Mouse (Mus musculus) c-Kit-positive CD71-negative TER-119-negative erythroid progenitor cells, embryonic 14.5 days (primary cell): Measurements from ENCODE around the gene Gm11595.
"Not testable (repeated sequence)": the region's sequence is repeated elsewhere in the genome, so short reads cannot be mapped to it uniquely, and the experiment has no call there.

Experiments
- DNase-seq: peaks from one replicate; pipeline ENCODE4 v3.0.0-alpha.2; 2013; ENCODE audit warnings: low read depth

Gene Gm11595

DNA sequence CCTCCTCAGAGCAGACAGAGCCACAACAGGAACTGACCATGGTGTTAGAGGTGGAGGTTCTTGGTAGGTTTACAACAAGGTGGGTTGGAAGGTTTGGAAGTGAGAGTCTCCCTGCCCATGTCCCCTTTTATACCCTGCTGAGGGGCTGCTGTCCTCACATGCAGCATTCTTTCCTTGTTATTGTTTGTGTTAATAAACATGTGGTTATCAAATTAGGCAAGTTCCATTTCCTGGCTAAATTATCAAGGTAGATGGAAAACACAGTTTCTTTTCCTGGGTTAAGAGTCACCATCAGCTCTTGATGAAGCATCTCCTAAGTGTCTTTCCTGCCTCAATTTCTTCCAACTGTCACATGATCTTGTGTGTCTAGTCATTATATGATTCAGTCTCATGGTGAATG lies at the start of gene Gm11595:
Gm11595 (minus strand) TSS at position 101 of the 400 bp plus-strand sequence.
- DNase-seq: not testable (repeated sequence)

- DNase-seq: not testable (repeated sequence)
Observed at GRCm38 (mm10) chr11:99815566-99815965, 42.9 kb upstream of the Gm11595 start, which contains the start of gene Gm11564. Gm11564 (minus strand) TSS chr11:99815666.

GRCm38 (mm10) chr11:99809792-99810191 lies 37.1 kb upstream of the Gm11595 start, which contains the start of gene Krtap4-13:
Krtap4-13 (minus strand) TSS chr11:99809892.
- not testable (repeated sequence) for DNase-seq

GRCm38 (mm10) chr11:99804346-99804745 lies 31.6 kb upstream of the Gm11595 start, which contains the start of gene Gm11554:
Gm11554 (minus strand) TSS chr11:99804446.
- not testable (repeated sequence) for DNase-seq

GRCm38 (mm10) chr11:99798832-99799231 lies 26.1 kb upstream of the Gm11595 start, which contains the start of gene Gm11569:
Gm11569 (minus strand) TSS chr11:99798932.
- not testable (repeated sequence) for DNase-seq

DNA sequence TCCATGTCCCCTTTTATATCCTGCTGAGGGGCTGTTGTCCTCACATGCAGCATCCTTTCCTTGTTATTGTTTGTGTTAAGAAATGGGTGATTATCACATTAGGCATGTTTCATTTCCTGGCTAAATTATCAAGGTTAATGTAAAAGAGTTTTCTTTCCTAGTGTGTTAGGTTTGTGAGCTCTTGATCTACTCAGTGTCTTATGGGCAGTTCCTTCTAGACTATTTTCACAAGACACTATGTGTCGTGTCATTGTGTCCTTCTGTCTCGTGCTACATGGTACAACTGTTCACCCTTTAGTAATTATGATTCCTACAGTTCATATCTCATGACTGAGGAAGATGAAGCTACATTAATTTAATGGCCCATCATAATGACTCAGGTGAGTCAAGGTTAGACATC lies 20.7 kb upstream of the Gm11595 start, which contains the start of gene Gm11596:
Gm11596 (minus strand) TSS at position 101 of the 400 bp plus-strand sequence.
- no peak for DNase-seq

- not testable (repeated sequence) for DNase-seq
Observed at GRCm38 (mm10) chr11:99784900-99785299, 12.2 kb upstream of the Gm11595 start, which contains the start of gene Krtap4-9. Krtap4-9 (plus strand) TSS chr11:99785200.

- no peak for DNase-seq
Observed at GRCm38 (mm10) chr11:99780604-99781003, 7.9 kb upstream of the Gm11595 start, which contains the start of gene Krtap4-8. Krtap4-8 (minus strand) TSS chr11:99780704.

DNA sequence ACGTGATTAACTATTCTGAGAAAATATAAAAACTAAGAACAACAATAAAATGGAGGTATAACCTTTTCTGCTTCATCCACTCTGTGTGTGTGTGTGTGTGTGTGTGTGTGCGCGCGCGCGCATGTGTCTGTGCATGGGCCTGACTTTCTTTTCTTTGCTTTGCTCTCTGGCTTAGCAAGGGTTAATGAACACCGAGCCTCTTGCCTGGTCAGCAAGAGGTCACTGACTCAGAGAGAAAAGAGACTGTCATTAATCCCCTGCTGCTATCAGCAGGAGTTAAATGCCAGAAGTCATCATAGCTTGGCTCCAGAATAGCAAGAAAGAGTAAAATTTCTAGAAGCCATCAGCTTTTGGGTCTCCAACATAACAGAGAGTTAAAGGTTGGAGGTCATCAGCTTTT lies 5.7 kb upstream of the Gm11595 start:
- DNase-seq: no peak

DNA sequence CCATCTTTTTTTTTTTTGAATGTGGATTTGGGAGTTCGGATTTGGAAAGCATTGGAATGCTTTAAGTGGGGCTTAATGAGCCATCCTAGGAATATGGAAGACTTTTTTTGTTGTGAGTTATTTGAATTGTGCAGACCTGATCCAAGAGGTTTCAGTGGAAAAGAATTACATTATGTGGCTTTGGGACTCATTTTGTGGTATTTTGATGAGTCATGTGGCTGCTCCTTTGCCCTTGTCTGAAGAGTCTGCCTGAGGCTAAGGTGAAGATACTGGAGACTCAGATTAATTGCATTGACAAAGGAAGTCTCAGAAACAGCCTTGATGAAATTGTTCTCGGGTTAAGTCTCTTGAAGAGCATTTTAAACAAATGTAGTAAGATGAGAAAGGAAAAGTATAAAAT lies 4.3 kb downstream of the Gm11595 start:
- no peak for DNase-seq

DNA sequence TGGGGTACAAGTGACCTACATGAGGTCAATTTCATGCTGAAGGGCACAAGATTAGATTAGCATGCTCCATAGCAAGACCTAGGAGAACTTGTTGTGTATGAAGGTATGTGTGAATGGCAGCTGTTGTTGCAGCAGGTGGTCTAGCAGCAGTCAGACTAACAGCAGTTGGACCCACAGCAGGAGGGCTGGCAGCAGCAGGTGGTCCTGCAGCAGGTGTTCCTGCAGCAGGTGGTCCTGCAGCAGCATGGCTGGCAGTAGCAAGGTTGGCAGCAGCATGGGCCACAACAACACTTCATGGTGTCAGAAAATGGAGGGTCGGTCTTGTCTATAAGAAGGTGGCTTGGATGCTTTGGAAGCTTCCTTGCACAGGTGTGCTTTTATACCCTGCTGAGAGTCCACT lies 13.8 kb downstream of the Gm11595 start:
- DNase-seq: no peak

GRCm38 (mm10) chr11:99743985-99744384 lies 28.7 kb downstream of the Gm11595 start:
- DNase-seq: no peak

- DNase-seq: no peak
Observed at GRCm38 (mm10) chr11:99734190-99734589, 38.5 kb downstream of the Gm11595 start, which contains the start of gene Gm14180. Gm14180 (minus strand) TSS chr11:99734290.

DNA sequence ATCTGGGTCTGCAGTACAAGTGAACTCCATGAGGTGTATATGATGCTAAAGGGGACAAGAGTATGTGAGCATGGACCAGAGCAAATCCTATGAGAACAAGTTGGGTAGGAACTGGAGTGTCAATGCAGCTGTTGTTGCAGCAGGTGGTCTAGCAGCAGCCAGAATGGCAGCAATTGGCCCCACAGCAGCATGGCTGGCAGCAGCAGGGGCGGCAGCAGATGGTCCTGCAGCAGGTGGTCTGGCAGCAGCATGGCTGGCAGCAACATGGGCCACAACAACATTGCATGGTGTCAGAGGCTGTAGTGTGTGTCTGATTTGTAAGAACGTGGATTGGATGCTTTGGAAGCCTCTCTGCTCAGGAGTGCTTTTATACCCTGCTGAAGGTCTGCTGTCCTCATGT lies 48.7 kb downstream of the Gm11595 start:
- no peak for DNase-seq
